Mouse (Mus musculus) embryo, embryonic 11 days (tissue): ENCODE data around the gene Smg7.

Source experiments
- DNase-seq: peaks from one replicate; pipeline ENCODE4 v3.0.0-alpha.2; 2015

The Smg7 gene

GRCm38 (mm10) chr1:152838841-152839240 is 63.6 kb downstream of the Smg7 start:
- no peak for DNase-seq

GRCm38 (mm10) chr1:152838026-152838702 is 64.3 kb downstream of the Smg7 start:
- no peak for DNase-seq

GRCm38 (mm10) chr1:152835061-152835460 is 67.4 kb downstream of the Smg7 start:
- DNase-seq, result no peak

DNA sequence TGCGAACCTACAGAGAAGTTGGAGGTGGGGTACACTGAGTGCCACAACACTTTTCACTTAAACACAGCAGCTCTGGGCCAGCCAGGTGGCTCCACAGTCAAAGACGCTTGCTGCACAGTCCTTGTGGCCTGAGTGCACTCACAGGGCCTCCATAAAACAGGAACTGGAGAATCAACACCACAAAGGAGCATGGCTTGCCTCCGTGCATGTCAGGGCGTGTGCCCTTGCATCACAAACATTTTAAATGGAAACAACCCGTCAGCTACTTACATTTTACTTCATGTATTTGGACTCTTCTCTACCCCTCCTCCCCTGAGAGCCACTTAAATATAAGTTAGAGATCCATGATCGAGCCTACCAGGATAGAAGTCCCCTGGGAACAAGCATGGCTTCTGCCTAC is 70.1 kb downstream of the Smg7 start:
- DNase-seq, result no peak

DNA sequence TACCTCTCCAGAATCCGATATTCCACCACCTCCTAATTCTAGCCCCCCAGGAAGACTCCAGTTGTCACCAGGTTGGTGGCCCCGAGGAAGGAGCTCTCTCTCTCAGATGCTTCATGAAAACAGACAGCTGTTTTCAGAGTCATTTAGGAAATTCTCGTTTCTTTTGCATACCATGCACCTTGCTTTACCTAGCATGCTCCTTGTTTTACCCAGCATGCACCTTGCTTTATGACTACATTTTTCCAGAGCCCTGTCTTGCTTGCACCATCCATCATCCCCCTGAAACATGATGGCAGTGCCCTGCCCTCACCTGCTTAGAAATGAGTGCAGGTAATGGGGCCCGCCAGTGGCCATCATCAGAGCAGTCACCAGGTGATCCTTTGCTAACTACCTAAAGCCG is 70.8 kb downstream of the Smg7 start:
- DNase-seq, result no peak

DNA sequence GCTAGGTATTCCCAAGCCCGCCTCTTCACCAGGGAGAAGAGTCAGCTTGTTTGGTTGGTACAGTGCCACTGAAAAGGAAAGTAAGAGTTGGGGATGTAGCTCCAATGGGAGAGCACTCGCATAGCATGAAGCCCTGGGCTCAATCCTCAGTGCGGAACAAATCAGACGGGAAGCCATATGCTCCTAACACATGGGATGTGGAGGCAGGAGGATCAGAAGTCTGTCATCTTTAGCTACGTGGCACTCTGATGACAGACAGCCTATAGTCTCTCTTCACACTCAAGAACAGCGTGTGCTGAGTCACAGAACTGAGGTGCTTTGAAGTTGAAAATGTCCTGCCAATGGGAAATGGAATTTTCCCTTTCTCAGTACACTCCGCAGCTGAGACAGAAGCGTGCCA is 71.4 kb downstream of the Smg7 start:
- DNase-seq, result no peak

DNA sequence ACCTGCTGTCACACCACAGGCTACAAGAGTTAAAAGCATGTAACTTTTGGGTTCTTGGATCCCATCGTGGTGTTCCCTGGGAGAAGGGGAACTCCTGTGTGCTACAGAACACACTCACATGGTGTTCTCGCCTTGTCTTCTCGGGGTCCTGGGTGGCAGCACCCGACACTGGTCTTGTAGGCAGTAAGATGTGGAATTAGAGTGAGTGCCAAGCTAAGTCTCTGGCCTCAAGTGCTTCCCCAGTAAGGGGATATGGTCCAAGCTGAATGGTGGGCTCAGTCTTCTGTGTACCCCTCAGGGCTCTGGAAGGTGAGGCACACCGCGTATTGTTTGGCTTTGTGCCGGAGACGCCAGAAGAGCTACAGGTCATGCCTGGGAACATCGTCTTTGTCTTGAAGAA is 72.4 kb downstream of the Smg7 start:
- DNase-seq, result no peak

DNA sequence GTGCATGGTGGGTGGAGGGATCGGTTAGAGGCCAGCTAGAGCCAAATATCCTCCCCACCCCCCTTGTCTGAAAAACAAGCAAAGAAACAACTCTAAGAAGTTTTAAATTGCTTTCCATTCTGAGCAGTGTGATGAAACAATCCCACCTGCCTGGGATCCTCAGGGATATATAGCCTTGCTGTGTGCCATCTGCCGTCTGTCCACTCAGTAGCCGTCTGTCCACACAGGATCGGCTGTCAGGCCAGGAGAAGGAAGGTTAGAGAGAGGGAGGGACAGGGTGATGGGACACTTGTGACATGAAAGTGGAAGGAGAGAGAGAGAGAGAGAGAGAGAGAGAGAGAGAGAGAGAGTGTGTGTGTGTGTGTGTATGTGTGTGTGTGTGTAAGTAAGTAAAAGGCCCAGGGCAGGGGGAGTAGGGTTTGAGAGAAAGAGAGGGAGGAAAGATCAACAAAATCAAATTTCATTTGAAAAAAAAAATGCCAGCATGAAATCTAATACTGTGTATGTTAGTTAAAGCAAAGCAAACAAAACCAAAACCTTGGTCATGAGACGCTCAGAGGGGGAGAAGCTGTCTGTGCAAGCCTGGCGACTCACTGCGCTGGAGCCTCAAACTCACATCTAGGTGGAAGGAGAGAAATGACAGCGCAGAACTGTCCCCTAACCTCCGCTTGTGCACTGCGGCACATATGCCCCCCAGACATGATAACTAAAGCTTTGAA is 73.7 kb downstream of the Smg7 start:
- DNase-seq, result no peak

DNA sequence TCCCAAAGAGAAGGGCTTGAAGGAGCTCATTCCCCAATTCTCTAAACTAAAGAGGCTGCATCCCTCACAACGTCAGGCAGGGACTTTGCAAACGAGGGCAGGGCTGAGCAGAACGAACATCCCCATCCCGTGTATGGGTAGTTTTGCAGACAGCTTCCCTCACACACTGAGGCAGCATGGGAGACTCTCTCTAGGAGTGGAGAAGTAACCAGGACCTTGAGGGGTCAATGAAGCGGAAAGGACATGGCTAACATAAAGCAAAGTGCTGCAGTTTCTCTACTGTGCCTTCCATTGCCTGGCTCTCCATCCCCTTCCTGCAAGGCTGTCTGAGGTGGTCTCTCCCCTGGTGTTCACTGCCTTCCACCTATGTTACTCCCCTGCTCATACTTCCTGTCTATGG is 74.3 kb downstream of the Smg7 start:
- DNase-seq, result no peak

- DNase-seq, result no peak
These were observed 76.0 kb downstream of the Smg7 start for GRCm38 (mm10) chr1:152826446-152826845.

- no peak for DNase-seq
These were observed 78.2 kb downstream of the Smg7 start for GRCm38 (mm10) chr1:152824206-152824605.

GRCm38 (mm10) chr1:152821746-152822145 is 80.7 kb downstream of the Smg7 start:
- DNase-seq, result no peak

DNA sequence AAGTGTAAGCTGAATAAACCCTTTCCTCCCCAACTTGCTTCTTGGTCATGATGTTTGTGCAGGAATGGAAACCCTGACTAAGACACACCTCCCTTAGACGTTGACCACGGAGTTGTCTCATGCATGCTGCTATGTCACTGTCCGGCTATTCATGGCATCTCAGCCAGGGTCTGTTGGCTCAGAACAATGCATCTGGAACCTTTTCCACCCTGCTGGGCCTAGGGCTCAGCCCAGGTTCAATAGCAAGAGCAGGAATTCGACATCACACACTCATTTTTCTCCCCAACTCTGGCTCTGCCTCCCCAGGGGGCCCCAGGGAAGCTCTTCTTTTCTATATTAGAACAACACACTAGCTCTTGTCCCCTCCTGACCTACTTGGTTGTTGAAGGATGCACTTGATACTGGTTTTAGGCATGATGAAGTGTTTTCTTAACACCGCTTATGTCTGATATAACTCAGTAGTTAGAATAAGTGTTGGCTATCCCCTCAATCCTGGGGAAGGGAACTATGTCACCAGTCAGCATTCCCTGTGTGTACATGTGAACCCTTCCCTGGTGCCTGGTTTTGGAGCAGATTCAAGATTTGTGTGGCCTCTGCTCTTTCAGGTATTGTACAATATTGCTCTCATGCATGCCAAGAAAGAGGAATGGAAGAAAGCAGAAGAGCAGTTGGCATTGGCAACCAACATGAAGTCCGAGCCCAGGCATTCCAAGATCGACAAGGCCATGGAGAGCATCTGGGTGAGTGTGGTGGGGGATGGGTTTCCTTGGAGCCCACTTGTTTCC is 81.3 kb downstream of the Smg7 start:
- no peak for DNase-seq

DNA sequence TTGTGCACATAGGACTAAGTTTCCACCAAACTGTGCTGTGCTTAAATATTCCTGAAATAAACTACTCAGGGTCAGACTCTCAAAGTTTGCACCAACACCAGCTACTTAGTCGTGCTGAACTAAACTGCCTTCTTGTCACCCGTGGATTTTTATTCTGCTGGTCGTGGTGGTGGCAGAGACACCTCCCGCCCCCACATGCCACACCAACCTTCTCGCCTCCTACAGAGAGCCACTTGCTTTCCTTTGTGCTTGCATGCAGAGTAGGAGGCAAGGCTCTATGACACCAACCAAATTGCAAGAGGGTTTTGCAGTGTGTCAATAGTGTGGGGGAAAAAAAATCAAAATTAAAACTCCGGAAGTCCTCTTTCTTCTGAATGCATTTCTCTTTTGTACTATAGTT is 82.9 kb downstream of the Smg7 start:
- no peak for DNase-seq

GRCm38 (mm10) chr1:152817794-152818193 is 84.7 kb downstream of the Smg7 start:
- peak; percentile 56 for DNase-seq

- peak; percentile 77 for DNase-seq
These were observed 85.2 kb downstream of the Smg7 start for GRCm38 (mm10) chr1:152817027-152817769.

DNA sequence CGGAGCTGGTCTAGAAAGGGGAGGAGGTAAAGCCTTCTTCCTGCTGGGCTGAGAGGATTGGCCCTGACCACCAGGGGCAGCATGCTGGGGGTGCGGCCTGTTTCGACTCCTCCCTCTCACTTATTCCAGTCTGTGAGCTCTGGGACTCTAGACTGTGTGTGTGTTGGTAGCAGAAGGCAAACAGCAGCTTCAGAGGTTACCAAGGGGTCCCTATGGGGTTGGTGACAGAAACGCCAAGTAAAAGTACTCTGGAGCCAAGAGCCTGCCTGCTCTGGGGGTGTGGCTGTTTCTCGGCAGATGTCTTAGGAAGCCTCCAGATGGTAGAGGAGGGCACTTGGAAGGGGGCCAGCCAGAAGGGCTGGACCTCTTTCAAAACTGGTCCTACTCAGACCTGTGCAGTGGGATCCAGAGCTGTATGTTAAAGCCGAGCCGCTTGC is 87.2 kb downstream of the Smg7 start:
- peak; percentile 56 for DNase-seq

DNA sequence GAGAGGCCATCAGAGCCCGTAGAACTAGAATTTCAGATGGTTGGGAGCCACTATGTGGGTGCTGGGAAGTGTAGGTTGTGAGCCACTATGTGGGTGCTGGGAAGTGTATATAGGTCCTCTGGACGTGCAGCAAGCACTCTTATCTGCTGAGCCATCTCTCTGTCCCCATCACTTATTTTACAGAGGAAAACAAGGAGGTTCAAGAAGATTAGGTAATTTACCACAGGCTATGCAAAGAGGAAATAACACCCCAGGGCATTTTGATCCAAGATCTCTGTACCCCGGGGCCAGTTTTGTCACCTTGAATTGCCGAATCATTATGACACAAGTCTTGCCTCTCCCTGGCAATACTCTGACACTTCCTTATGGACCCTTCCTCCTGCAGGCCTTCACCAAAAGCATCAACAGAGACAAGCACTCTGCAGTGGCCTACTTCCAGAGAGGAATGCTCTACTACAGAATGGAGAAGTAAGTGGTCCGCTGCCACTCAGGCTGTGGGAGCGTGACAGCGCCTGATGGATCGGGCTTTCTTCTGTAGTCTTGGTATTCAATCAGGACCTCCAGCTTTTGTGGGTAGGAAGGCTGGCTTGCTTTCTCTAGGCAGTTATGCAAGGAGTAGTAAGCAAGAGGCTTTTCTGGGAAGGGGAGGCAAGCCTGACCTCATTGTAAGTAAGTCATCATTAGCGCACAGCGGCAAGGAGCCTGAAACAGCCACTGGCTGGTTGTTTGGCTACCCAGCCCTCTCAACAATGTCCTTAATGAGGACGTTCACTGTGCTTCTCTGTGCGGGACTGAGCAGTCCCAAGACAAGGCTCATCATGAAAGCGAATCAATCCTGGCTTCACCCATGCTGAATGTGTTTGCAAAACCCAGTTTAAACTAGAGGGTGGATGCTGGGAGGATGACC is 91.7 kb downstream of the Smg7 start:
- no peak for DNase-seq

DNA sequence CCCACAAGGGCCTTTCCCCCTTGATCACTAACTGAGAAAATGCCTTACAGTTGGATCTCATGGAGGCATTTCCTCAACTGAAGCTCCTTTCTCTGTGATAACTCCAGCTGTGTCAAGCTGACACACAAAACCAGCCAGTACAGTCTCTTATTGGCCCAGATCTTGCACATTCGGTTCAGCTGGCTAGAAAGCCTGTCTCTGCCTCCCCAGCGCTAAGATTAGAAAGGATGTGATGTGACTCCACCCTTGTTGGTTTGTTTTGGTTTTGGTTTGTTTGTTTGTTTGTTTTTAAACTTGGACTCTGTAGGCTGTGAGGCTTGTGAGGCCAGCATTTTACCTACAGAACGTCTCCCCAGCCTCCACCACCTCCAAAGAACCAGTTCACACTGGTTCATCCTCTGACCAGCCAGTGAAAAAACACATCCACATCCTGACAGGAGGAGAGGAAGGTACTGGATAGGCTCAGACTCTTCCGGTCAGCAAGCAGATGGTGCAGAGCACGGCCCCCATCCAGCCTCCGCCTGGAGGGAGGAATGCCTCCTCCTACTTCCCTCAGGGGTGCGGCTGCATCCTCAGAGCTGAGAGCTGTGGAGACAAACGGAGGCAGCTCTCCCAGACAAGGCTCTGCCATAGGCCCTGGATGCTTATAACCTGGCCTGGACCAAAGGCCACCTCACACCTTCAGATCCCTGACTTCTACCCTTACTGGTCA is 92.7 kb downstream of the Smg7 start:
- DNase-seq, result peak; percentile 59

DNA sequence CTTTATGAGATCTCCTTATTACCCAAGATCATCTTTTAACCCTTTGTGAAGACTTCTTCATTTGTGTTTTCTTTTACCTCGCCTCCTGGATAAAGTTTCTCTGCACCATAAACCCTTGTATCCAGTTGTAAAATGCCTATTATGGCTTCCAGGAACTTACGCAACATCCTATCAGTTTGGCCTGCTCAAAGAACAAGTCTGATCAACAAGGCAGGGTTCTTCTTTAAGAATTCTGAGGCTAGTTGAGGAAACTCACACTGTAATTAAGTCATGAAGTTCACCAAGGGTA is 94.1 kb downstream of the Smg7 start:
- DNase-seq, result no peak

- DNase-seq, result no peak
These were observed 94.6 kb downstream of the Smg7 start for GRCm38 (mm10) chr1:152807619-152808391.
